Mouse (Mus musculus): ENCODE measurements around the gene Xirp1. TPM values are rescaled to one million over a fixed set of nuclear protein-coding genes. Genes with fewer than 3 reads are reported as not detected.
A peak's percentile ranks its signal among the peaks of the same experiment; 100 is the strongest.

Gene Xirp1
- total RNA-seq, 1 experiment from 2014 or later = not detected

DNA sequence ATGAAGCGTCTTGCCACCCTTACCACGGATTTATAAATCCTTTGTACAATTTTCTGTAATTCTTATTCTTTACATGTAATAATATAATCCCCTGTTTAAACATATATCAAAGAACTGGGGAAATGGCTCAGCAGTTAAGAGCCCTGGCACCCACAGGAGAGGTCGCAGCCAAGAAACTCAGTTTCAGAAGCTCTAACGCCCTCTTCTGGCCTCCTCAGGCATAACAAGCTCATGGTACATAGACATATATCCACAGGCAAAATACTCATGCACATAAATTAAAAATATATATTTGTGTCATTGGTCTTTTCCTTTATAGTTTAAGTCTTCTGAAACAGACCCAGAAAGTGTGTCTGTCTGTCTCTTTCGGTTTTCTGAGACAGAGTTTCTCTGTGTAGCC is 48.8 kb downstream of the Xirp1 start:
- ATAC-seq (replicated peaks; ENCODE audit: low read depth, poor library complexity, severe bottlenecking) = no peak

DNA sequence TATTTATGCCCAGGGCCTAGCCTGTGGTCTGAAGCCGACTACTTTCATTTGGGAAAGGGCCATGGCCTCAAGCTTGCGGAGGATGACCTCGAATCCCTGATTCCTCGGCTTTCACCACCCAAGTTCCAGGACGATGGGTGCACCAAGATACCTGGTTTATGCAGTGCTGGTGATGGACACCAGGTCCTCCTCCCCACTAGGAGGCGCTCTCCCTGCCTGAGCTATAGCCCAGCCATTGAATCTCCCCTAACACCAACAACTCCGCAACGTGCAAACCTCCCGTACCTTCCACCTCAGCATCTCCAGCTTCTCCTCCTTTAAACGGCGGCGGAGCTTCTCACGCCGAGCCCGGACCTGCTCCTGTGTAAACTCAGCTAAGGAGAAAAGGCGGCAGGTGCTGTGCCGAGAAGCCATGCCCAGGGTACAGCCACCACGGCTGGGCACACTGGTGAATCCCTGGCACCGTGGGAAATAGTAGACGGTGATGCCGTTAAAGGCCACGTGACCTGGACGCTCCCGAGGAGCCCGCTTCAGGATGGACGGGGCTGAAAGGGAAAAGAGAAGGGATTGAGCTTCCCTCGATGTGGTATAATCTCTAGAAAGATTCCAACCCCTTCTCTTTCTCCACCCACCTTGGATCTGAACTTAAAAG is 49.4 kb downstream of the Xirp1 start:
- no peak for ATAC-seq (replicated peaks; ENCODE audit: low read depth, poor library complexity, severe bottlenecking)

DNA sequence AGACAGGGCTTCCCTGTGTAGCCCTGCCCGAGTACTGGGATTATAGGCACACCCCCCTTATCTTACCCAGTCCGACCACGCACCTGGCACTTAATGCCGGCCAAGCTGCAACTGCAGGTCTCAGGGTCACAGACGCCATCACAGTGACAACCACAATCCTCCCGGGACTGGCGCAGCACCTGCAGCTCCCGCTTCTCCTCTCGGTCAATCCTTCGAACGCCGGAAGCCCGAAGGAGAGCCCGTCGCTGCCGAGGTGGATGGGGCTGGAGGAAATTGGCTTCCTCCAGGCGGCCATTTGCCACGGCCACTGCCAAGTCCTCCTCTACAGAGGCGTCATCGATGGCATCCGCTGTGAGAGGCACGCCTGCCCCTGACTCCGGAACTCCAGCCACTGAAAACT is 50.1 kb downstream of the Xirp1 start:
- ATAC-seq (replicated peaks; ENCODE audit: low read depth, poor library complexity, severe bottlenecking) = no peak

DNA sequence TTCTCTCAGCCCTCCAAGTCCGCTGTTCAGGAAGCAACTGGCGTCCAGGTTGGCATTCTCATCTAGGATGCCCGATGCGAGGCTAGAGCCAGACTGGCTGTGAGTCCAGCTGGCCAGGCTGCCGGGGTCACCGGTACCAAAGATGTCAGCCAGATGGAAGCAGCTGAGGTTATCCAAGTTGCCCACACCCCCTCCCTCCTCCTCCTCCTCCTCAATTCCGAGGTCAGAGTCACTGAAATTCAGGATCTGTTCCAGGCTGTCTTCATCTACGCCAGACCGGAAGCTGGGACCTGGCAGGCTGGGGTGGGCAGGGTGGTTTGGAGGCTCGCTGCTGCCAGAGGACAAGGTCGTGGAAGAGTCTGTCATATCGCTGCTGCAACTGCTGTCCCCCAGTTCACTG is 50.8 kb downstream of the Xirp1 start:
- ATAC-seq (replicated peaks; ENCODE audit: low read depth, poor library complexity, severe bottlenecking) = no peak

DNA sequence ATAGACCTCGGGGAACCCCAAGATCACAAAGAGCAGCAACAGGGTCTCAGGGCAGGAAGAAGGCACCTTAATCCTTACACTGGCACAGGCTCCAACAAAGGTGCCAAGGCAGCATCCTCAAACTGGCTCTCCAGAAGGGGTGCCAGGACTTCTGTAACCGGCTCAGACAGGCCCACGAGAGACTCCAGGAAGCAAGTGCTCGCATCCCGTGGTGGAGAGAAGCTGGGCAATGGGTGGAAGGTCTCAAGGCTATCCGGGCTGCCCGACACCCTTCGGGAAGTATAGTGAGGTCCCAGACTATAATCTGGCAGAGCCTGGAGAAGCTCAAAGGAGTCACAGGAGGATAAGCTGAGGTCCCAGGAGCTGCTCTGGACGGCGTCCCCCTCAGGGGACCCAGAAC is 51.2 kb downstream of the Xirp1 start:
- no peak for ATAC-seq (replicated peaks; ENCODE audit: low read depth, poor library complexity, severe bottlenecking)

DNA sequence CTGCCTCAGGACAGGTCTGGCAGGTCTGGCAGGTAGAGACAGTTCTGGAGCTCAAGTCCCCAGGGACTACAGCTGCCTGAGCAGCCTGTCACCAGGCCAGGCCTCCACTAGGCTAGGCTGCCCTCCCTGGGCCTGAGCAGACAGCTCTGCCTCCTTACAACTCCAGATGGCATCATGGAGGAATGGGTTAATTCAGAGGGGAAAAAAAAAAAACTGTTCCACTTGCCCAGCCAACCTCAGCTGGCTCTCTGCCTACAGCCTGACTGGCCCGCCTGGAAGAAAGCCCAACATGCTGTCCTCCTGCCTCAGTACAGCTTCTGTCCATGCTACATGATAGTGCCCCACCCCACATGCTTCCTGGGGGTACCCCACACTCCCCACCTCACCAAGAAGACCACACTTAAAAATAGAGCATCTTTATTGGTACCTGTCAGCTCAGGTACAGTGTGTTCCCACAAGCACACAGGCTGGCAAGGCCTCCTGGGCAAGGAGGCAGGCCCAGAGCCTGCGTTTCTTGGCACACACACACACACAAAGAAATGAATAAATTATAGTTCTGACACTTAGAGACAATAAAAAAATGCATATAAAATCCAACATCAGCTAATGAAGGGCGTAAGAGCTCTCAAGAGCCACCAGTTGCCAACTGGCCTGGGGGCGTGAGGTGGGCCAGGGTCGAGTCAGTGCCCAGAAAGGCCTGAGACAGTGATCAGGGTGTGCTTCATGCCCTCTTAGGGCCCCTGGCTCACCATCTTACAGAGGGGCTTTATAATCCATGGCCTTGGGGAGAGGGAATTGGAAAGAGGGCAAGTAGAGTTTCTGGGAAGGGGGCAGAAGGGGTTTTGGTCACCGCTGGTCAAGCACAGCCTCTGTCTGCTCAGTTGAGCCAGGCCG is 52.4 kb downstream of the Xirp1 start:
- ATAC-seq (replicated peaks; ENCODE audit: low read depth, poor library complexity, severe bottlenecking) = no peak

DNA sequence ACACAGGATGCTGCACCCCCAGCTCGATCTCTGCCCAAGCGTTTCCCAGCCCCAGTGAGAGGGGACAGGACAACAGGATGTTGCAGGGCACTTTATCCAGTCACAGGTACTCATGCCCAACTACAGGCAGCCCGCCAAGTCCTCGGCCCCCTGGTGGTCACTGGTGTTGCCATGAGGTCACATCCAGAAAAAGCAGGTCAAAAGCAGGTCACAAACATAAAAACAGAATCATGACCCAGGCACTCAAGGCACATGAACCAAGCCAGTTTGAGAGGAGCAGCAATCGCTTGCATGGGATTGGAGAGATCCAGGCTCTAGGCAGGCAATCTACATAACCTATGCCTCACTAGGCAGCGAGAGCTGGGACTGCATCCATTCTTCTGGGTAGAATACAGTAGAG is 53.2 kb downstream of the Xirp1 start:
- 0 out of 2 replicates have a peak, but pooled peaks have one; percentile 34 for ATAC-seq (replicated peaks; ENCODE audit: low read depth, poor library complexity, severe bottlenecking)

DNA sequence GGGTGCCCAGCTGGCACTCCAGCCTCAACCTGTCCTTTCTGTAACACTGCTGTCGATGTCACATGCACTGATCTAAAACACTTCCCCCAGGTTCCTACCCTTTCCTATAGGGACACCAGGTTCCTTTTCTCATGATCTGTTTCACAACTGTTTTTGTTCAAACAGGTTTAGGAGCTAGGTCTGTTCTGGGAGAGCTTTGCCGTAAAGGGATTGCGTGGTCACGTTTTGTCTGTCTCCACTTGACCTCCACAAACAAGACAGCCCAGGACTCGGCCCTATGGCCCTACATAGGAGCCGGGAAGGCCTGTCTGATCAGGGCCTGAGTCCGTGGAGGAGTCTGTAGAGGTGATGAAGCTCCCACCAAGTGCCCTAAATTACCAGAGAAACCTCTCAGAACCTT is 53.6 kb downstream of the Xirp1 start:
- no peak for ATAC-seq (replicated peaks; ENCODE audit: low read depth, poor library complexity, severe bottlenecking)

DNA sequence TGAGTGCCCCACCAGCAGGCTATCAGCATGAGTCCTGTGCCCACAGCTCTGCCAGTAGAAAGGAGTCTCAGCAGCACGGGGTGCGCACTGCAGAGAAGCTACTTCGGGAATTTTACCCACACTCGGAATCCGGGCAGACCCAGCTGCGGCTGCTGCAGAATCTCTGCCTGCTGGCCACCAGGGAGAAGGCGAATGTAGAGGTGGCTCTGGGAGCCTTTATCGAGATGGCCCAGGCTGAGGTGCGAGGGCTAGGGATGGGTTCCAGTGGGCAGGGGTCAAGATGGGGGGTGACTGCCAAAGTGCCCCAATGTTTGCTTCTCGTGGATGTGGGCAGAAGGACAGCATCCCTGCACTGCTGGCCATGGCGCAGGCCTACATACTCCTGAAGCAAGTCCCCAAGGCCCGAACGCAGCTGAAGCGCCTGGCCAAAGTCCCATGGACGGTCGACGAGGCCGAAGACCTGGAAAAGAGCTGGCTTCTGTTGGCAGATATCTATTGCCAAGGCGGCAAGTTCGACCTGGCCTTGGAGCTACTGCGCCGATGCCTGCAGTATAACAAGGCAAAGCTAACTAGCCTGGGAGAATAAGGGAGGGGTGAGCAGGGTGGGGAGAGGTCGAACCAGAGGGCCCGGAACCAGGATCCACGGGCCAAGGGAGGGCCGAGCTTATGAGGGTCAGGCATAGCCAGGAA is 57.0 kb downstream of the Xirp1 start:
- ATAC-seq (replicated peaks; ENCODE audit: low read depth, poor library complexity, severe bottlenecking) = no peak

DNA sequence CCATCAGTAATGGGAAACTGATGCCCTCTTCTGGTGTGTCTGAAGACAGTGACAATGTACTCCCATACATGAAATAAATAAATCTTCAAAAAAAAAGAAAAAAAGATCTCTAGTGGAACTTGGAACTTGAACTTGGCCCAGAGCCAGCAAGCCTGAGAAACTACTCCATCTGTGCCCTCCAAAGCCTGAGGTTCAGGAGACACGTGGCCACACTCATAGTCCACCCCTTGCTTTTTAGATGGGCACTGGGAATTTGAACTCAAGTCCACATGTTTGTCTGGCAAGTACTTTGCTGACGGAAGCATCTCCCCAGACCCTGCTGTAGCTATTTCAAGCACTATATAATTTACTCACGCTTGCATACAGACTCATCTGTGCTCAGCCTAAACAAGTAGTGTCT is 58.2 kb downstream of the Xirp1 start:
- no peak for ATAC-seq (replicated peaks; ENCODE audit: low read depth, poor library complexity, severe bottlenecking)

DNA sequence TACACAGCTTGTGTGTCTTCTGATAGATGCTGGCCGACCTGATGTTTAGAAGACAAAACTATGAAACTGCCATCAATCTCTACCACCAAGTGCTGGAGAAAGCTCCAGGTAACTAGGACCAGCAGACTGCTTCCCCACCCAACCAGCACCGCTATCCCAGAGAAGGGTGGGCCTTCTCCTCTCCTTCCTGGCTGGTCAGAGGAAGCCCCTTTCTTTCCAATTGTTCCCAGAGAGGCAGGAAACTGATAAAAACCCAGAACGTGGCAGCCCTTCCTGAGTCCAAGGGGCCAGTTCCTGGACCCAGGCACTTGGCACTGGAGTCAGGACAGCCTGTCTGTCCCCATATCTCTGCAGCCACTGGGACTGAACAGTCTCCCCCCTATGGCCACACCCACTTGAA is 59.2 kb downstream of the Xirp1 start:
- no peak for ATAC-seq (replicated peaks; ENCODE audit: low read depth, poor library complexity, severe bottlenecking)

Other genes starting within 250 kb of the Xirp1 start
- not detected in 2 replicates for gene Scn11a, start 198.1 kb downstream of the Xirp1 start, total RNA-seq (2017)
- 44.2 and 46.8 TPM in 2 replicates for gene Wdr48, start 128.7 kb downstream of the Xirp1 start, total RNA-seq (2017)
- 6.3 and 11.6 TPM in 2 replicates for gene Gorasp1, start 86.0 kb downstream of the Xirp1 start, total RNA-seq (2017)
- gene Ttc21a, start 86.0 kb downstream of the Xirp1 start, total RNA-seq (2017) = 0.15 and 0.46 TPM in 2 replicates
- gene Csrnp1, start 38.9 kb downstream of the Xirp1 start, total RNA-seq (2017) = 11.9 and 16.9 TPM in 2 replicates
- gene Cx3cr1, start 46.3 kb upstream of the Xirp1 start, total RNA-seq (2017) = 7.5 and 9.4 TPM in 2 replicates
- not detected in 2 replicates for gene Ccr8, start 68.5 kb upstream of the Xirp1 start, total RNA-seq (2017)
- gene Slc25a38, start 86.8 kb upstream of the Xirp1 start, total RNA-seq (2017) = 31.2 and 41.1 TPM in 2 replicates
- gene Rpsa, start 104.1 kb upstream of the Xirp1 start, total RNA-seq (2017) = 5,315 and 5,374 TPM in 2 replicates
- gene Mobp, start 126.1 kb upstream of the Xirp1 start, total RNA-seq (2017) = not detected in 2 replicates

Data from common myeloid progenitor, adult 5-6 weeks (primary cell).